8 mouse cellular contexts compared by ENCODE assay signal in genomic region chr13:102906661-102907009, GRCm38 (mm10).
DNase-seq lines count a peak whose midpoint lies in the region; ATAC-seq and TF ChIP-seq lines count a peak whose summit lies in the region.

No protein-coding gene starts in this region.

- peak overlapping the region; percentile 88 for H3K4me2 ChIP-seq in liver, embryonic 12.5 days

- H3K9ac ChIP-seq in liver, embryonic 12.5 days, result peak overlapping the region; percentile 79; the same call in 1 of the 2 replicates

- H3K27ac ChIP-seq in spleen, adult 2 months (ENCODE audit: insufficient read depth, low read length), result no peak overlapping the region
- H3K27ac ChIP-seq in liver, embryonic 12.5 days, result peak overlapping the region; percentile 75

- no peaks in the 10 kb centered on the region for H3K36me3 ChIP-seq in erythroblast, embryonic 14.5 days (ENCODE audit: control insufficient read depth)
- H3K36me3 ChIP-seq in spleen, adult 2 months (ENCODE audit: control insufficient read depth, insufficient read depth, low read length), result no peaks in the 10 kb centered on the region
- no peaks in the 10 kb centered on the region for H3K36me3 ChIP-seq in liver, embryonic 12.5 days

- peaks cover 22% of the 10 kb centered on the region for H3K4me1 ChIP-seq in erythroblast, embryonic 14.5 days (ENCODE audit: control insufficient read depth)
- no peaks in the 10 kb centered on the region; the same call in 1 of the 2 replicates for H3K4me1 ChIP-seq in spleen, adult 2 months (ENCODE audit: control insufficient read depth, insufficient read depth, insufficient read length)
- H3K4me1 ChIP-seq in liver, embryonic 12.5 days, result peaks cover 18% of the 10 kb centered on the region

- no peak for TF ChIP-seq POLR2A in spleen, adult 2 months (IDR thresholded peaks at IDR 0.05; ENCODE audit: low read depth, low read length)

- peak overlapping the region; percentile 68 for H3K4me3 ChIP-seq in erythroblast, embryonic 14.5 days (replicated peaks)
- peak overlapping the region; percentile 73 for H3K4me3 ChIP-seq in spleen, adult 2 months (ENCODE audit: extremely low read depth, insufficient read depth, insufficient read length)
- peak overlapping the region; percentile 67 for H3K4me3 ChIP-seq in liver, embryonic 12.5 days

- H3K9me3 ChIP-seq in erythroblast, embryonic 14.5 days (ENCODE audit: control insufficient read depth, low read length), result no peaks in the 10 kb centered on the region
- no peaks in the 10 kb centered on the region for H3K9me3 ChIP-seq in liver, embryonic 12.5 days (replicated peaks)

- H3K27me3 ChIP-seq in erythroblast, embryonic 14.5 days (ENCODE audit: control insufficient read depth), result no peaks in the 10 kb centered on the region
- no peaks in the 10 kb centered on the region for H3K27me3 ChIP-seq in spleen, adult 2 months (ENCODE audit: control insufficient read depth, insufficient read depth, low read length)
- no peaks in the 10 kb centered on the region for H3K27me3 ChIP-seq in liver, embryonic 12.5 days (replicated peaks)

- DNase-seq in spleen, adult 2 months (ENCODE audit: low read depth in 1 of 2, low spot score in 2 of 2), result no peak
- DNase-seq in spleen, postnatal 14 days (ENCODE audit: low spot score in 2 of 2), result no peak
- DNase-seq in urinary bladder, postnatal 4 days (ENCODE audit: low spot score in 2 of 2), result no peak
- DNase-seq in layer of hippocampus, adult 18-20 months (ENCODE audit: low spot score in 2 of 2), result no peak
- no peak for DNase-seq in embryo, embryonic 9.5 days (ENCODE audit: extremely low spot score)

- WGBS in spleen, adult 2 months, result 12% methylated on average over 9 of the region's 9 CpGs
- WGBS in liver, embryonic 12.5 days (ENCODE audit: insufficient replicate concordance), result 12% methylated on average over 9 of the region's 9 CpGs

- ATAC-seq in erythroblast, adult 5-6 weeks (replicated peaks; ENCODE audit: low FRiP score, poor library complexity, severe bottlenecking), result no peak
- ATAC-seq in liver, embryonic 12.5 days, result no peak

- no peak for TF ChIP-seq CTCF in spleen, adult 2 months (IDR thresholded peaks at IDR 0.05; ENCODE audit: extremely low read depth, insufficient read depth, insufficient read length, insufficient replicate concordance)
